Mouse (Mus musculus): ENCODE results near the gene Lrrc28. TPM values are rescaled to one million over a fixed set of nuclear protein-coding genes. Genes with fewer than 3 reads are reported as not detected.

The Lrrc28 gene
- total RNA-seq, 2 experiments from 2014 or later = 15.7 to 17.7 TPM

GRCm38 (mm10) chr7:67644291-67644690, 777 bp downstream of the Lrrc28 start:
- no peak for DNase-seq

DNA sequence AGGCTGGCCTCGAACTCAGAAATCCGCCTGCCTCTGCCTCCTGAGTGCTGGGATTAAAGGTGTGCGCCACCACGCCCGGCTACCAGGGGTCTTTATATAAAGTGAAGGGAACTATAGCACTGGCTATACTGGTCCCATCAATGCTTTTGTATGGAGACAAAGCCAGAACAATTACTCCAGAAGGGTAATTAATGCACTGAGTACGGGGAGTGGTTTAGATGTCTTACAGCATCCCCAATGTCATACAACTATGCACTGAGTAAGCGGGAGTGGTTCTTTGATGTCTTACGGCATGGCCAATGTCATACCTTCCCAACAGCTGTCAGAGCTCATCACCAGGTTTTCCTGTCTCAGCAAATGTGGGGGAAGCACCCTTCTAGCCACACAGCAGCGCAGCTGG, 2.1 kb downstream of the Lrrc28 start:
- DNase-seq = no peak

- DNase-seq = no peak
These were observed 6.1 kb downstream of the Lrrc28 start for GRCm38 (mm10) chr7:67639006-67639405.

- no peak for DNase-seq
These were observed 8.9 kb downstream of the Lrrc28 start for GRCm38 (mm10) chr7:67636161-67636560.

DNA sequence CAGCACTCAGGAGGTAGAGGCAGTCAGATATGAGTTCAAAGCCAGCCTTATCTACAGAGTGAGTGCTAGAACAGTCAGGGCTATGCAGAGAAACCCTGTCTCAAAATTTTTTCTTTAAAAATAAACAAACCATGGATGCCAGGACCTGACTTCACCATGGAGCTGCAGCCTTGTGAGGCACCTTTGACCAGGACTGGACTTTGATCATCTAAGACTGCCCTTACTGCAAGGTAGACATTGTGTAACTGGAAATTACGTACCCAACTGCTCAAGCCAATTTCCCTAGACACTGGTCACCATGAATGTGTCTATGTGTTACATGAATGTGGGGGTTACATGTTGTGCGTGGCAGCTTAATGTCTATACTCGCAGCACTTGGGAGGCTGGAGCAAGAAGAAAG, 10.9 kb downstream of the Lrrc28 start:
- DNase-seq = no peak

- no peak for DNase-seq
These were observed 12.7 kb downstream of the Lrrc28 start for GRCm38 (mm10) chr7:67632380-67632779.

DNA sequence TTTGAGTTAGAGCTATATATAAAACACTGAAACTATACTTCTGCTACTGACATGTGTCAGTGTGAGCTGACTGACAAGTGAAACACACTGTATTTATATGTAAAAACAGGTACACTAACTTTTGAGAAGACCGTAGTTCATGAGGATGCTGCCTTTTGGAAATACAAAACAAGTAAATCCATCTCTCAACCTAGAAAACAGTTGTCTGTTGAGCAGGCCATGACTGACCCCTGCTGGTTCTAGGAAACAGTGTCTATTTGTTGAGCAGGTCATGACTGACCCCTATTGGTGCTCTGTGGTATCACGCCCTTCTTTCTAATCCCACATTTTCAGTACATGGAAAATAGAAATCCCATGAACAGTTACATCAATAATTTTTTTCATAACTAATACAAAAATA, 14.3 kb downstream of the Lrrc28 start:
- DNase-seq = peak; percentile 85

DNA sequence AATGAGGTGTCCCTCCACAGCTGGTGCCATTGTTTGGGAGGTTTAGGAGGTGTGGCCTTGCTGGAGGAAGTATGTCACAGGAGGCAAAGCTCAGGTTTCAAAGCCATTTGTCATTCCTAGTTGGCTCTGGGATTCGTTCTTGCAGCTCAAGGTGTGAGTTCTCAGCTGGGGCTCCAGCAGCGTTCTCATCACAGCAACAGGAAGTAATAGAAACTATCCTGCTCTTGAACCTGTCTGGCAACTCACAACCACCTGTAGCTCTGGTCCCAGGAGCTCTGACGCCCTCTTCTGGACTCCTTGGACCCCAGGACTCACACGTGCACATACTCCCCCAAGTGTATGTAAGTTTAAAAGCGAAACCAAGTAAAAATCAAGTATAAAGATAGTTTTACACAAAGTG, 15.4 kb downstream of the Lrrc28 start:
- DNase-seq = no peak

DNA sequence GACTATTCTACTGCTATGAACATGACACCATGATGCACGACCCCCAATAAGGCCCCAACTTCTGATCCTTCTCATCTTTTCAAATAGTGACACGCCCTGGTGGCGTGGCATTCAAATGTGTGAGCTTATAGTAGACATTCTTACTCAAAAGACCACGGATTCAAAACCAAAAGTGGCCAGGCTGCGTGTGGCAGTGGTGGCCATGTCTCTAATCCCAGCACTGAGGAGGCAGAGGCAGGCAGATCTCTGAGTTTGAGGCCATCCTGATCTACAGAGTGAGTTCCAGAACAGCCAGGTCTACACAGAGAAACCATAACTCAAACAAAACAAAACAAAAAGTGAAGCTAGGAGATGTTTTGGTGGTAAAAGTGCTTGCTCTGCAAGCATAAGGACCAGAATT, 18.4 kb downstream of the Lrrc28 start:
- no peak for DNase-seq

DNA sequence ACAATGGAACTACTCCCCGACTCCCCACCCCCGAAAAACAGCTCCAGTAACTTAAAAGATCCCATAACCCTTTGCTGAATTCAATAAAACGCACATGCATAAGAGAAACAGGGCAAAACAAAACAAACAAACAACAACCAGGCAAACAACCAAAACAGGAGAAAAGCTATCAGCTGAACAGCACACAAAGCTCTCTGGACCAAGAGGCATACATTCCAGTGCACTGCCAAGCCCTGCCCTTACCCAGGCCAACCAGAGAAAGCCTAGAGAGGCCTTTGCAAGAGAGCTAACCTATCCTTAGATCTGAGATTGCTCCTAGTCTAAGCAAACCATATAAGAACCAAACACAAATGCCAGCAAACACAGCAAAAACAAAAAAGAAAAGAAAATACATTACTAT, 22.9 kb downstream of the Lrrc28 start:
- DNase-seq = no peak

GRCm38 (mm10) chr7:67619836-67620235, 25.2 kb downstream of the Lrrc28 start:
- DNase-seq = peak; percentile 43

DNA sequence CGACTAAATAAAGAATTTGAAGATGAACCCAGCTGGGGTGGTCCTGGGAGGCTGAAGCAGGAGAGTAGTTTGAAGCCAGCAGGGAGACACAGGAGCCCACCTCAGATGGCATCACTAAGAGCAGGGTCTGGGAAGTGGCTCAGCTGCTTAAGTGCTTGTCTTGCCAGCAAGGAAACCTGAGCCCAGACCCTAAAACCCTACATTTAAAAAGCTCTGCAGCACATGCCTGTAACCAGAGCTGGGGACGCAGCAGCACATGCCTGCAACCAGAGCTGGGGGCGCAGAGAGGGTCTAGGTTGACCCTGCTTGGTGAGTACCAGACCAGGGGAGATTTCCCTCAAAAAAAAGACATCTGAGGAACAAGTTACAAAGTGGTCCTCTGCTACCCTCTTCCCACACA, 26.8 kb downstream of the Lrrc28 start:
- no peak for DNase-seq

DNA sequence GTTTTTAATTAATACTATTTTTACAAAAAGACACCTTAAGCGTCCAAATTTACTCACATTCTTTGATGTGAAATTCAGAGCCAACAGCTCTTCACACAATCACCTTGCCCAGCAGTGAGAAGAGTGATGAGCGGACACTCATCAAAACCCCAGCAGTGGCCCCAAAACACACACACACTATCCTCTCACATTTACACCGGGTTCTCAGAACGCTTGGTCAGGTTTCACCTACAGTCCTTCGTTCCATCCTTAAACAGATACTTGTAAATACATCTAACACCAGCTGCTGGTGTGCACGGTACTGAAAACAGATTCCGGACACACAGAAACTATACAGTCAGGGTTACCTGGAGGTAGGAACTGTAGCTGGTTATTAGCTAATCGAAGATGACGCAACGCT, 27.4 kb downstream of the Lrrc28 start:
- DNase-seq = no peak

DNA sequence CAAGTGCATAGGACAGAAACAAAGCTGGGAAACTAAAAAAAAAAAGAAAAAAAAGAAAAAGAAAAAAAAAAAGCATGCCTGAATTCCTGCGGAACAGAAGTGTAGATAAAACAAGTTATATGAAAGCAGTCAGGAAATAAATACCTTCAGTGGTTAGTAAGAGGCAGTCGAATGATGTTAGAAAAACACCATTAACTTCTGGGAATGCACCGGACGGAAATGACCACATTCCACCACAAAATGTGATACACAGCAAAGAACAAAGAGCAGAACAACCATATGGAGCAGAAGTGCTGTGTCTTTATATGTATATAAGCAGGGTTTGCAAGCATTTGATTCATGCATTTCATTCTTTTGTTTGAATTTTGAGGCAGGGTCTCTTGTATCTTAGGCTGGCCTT, 28.2 kb downstream of the Lrrc28 start:
- no peak for DNase-seq

GRCm38 (mm10) chr7:67614464-67614861, 30.6 kb downstream of the Lrrc28 start:
- no peak for DNase-seq

DNA sequence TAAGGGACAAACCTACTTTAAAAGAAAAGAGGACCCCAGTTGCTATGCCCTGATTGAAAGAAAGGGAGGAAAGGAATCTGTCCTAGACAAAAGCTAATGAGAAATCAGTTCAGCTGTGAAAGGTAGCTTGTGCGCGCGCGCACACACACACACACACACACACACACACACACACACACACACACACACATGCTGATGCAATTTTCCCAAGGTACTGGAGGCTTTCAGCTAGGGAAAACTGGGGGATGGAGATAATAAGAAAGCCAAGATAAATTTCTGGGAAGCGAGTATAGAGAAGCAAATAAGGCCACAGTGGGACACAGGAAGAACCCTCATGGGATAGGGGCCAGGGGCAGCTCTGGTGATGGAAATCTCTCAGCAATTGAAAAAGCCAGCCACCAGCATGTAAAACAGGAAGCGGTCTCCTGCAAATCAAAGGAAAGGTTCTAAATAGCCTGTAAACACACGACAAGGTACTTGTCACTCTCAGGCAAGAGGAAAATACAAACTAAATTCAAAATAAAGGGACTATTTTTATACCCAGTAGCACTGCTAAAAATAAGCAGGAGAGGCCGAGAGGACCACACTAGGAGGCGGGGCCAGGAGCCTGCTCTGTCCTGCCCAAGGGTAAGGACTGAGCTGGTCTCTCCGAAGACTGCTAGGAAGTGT, 31.1 kb downstream of the Lrrc28 start:
- DNase-seq = peak; percentile 55

GRCm38 (mm10) chr7:67608348-67609024, 36.6 kb downstream of the Lrrc28 start:
- no peak for DNase-seq

- DNase-seq = no peak
These were observed 37.3 kb downstream of the Lrrc28 start for GRCm38 (mm10) chr7:67607669-67608347.

DNA sequence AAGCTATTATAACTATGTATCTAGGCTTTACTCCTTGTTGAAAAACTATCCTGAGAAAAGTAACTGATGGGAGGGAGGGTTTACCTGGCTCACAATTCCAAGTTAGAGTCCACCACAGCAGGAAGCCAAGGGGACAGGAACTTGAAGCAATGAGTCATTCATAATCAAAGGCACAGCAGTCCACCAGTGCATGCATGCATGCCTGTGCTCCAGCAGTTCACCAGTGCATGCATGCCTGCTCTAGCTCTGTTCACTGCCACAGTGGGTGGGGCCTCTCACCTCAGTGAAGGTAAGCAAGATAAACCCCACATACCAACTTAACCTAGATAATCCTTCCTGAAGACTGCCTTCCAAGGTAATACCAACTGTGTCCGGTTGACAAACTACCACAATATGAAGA, 38.8 kb downstream of the Lrrc28 start:
- DNase-seq = no peak

GRCm38 (mm10) chr7:67605114-67605513, 40.0 kb downstream of the Lrrc28 start:
- no peak for DNase-seq

GRCm38 (mm10) chr7:67598050-67598449, 47.0 kb downstream of the Lrrc28 start:
- peak; percentile 66 for DNase-seq

DNA sequence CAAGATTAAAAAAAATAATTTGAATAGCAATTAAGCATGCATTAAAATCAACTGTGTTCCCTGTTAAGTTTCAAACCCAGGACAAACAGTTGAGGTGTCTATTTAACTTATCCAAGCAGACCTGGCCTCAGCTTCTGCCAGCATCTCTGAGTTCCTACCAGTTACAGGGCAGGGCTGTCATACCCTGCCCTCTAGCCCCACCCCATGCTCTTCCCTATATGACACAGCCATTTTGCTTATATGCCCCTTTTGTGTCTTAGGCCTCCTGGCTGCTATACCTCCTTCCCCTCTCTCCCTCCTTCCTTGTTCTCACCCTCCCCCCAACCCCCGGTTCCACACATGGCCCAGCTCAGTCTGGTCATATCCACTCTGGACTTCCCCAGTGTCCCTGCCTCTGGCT, 48.1 kb downstream of the Lrrc28 start:
- DNase-seq = no peak

GRCm38 (mm10) chr7:67596322-67596721, 48.7 kb downstream of the Lrrc28 start:
- DNase-seq = no peak

- DNase-seq = no peak
These were observed 51.2 kb downstream of the Lrrc28 start for GRCm38 (mm10) chr7:67593902-67594301.

Measured in heart, postnatal 4 days (tissue).